Mouse (Mus musculus): ENCODE measurements around the gene Cntd1.
A peak's percentile ranks its signal among the peaks of the same experiment; 100 is the strongest.
"Not testable (repeated sequence)": the region's sequence is repeated elsewhere in the genome, so short reads cannot be mapped to it uniquely, and the experiment has no call there.

Gene Cntd1

GRCm38 (mm10) chr11:101295191-101295590, 16.4 kb downstream of the Cntd1 start:
- DNase-seq: no peak

- no peak for DNase-seq
These were observed 22.1 kb downstream of the Cntd1 start for GRCm38 (mm10) chr11:101300881-101301280.

GRCm38 (mm10) chr11:101301299-101302003, 22.6 kb downstream of the Cntd1 start:
- no peak for DNase-seq

- DNase-seq: peak; percentile 99
These were observed 23.4 kb downstream of the Cntd1 start, which contains the start of gene Becn1 for GRCm38 (mm10) chr11:101302004-101302798. Gene Becn1, minus strand, starts transcription at chr11:101302286.

- DNase-seq: no peak
These were observed 28.9 kb downstream of the Cntd1 start for GRCm38 (mm10) chr11:101307744-101308143.

- no peak for DNase-seq
These were observed 32.3 kb downstream of the Cntd1 start for GRCm38 (mm10) chr11:101311083-101311482.

- DNase-seq: no peak
These were observed 33.3 kb downstream of the Cntd1 start for GRCm38 (mm10) chr11:101312150-101312549.

- DNase-seq: no peak
These were observed 35.8 kb downstream of the Cntd1 start for GRCm38 (mm10) chr11:101314567-101314966.

GRCm38 (mm10) chr11:101315082-101315650, 36.4 kb downstream of the Cntd1 start:
- DNase-seq: no peak

- DNase-seq: peak; percentile 92
These were observed 37.1 kb downstream of the Cntd1 start, which contains the start of gene Psme3 for GRCm38 (mm10) chr11:101315665-101316500. Gene Psme3, plus strand, starts transcription at chr11:101316213.

- DNase-seq: no peak
These were observed 37.7 kb downstream of the Cntd1 start for GRCm38 (mm10) chr11:101316501-101316917.

GRCm38 (mm10) chr11:101323609-101324008, 44.8 kb downstream of the Cntd1 start:
- peak; percentile 77 for DNase-seq

- DNase-seq: no peak
These were observed 46.0 kb downstream of the Cntd1 start, which contains the start of gene Aoc2 for GRCm38 (mm10) chr11:101324763-101325162. Gene Aoc2, plus strand, starts transcription at chr11:101325063.

- not testable (repeated sequence) for DNase-seq
These were observed 46.4 kb downstream of the Cntd1 start for GRCm38 (mm10) chr11:101325201-101325600.

- no peak for DNase-seq
These were observed 47.3 kb downstream of the Cntd1 start for GRCm38 (mm10) chr11:101326147-101326546.

GRCm38 (mm10) chr11:101327311-101327710, 48.5 kb downstream of the Cntd1 start:
- no peak for DNase-seq

GRCm38 (mm10) chr11:101328941-101329635, 50.3 kb downstream of the Cntd1 start:
- peak; percentile 22 for DNase-seq

GRCm38 (mm10) chr11:101330371-101330924, 51.6 kb downstream of the Cntd1 start, which contains the start of gene Aoc3:
Gene Aoc3, plus strand, starts transcription at chr11:101330605.
- no peak for DNase-seq

- not testable (repeated sequence) for DNase-seq
These were observed 52.1 kb downstream of the Cntd1 start for GRCm38 (mm10) chr11:101330961-101331360.

- DNase-seq: no peak
These were observed 53.7 kb downstream of the Cntd1 start for GRCm38 (mm10) chr11:101332537-101332936.

GRCm38 (mm10) chr11:101334023-101334422, 55.2 kb downstream of the Cntd1 start:
- no peak for DNase-seq

Measured in lung, postnatal 14 days (tissue).